ENCODE assay signal across 9 mouse cellular contexts in genomic region chr10:84701110-84701509, GRCm38 (mm10). TPM values are rescaled to one million over a fixed set of nuclear protein-coding genes. Genes with fewer than 3 reads are reported as not detected.
DNase-seq lines count a peak whose midpoint lies in the region; ATAC-seq and TF ChIP-seq lines count a peak whose summit lies in the region.
"Had no signal": no experiment of that assay in that cellular context is flagged by ENCODE, and none has a peak within 500 bp of the region (broad histone marks: within the 10 kb centered on the region; RNA-seq: fewer than 3 reads in every experiment).

No protein-coding gene starts in this region.

- no peak overlapping the region for H3K4me2 ChIP-seq in forebrain, embryonic 11.5 days (ENCODE audit: low read depth, low read length, severe bottlenecking)
- H3K4me2 ChIP-seq in midbrain, postnatal 0 days (ENCODE audit: low read depth, low read length, poor library complexity, severe bottlenecking): no peak overlapping the region

- POLR2A ChIA-PET in Patski (lab: Charles Lee): no interaction called here

- intact Hi-C loops in gastrocnemius, adult 2 months (cut with DNase I): no loop called here
- intact Hi-C loops in heart, adult 2 months (cut with DNase I): loop anchor here (5.0 kb wide), 1 partner anchor 44 kb away; no protein-coding TSS in a partner anchor

- no peak overlapping the region for H3K9ac ChIP-seq in heart, adult 2 months (ENCODE audit: low read depth, low read length)
- H3K9ac ChIP-seq in liver, adult 2 months (ENCODE audit: low read depth, low read length): no peak overlapping the region
- no peak overlapping the region for H3K9ac ChIP-seq in forebrain, embryonic 11.5 days (ENCODE audit: low read length)
- H3K9ac ChIP-seq in midbrain, postnatal 0 days (replicated peaks; ENCODE audit: low read length, poor library complexity, severe bottlenecking): no peak overlapping the region

- no peaks in the 10 kb centered on the region for H3K27me3 ChIP-seq in Patski
- H3K27me3 ChIP-seq in heart, adult 2 months (ENCODE audit: control insufficient read depth, insufficient read depth, low read length): no peaks in the 10 kb centered on the region
- no peaks in the 10 kb centered on the region for H3K27me3 ChIP-seq in liver, adult 2 months (ENCODE audit: control insufficient read depth, insufficient read depth, low read length)
- H3K27me3 ChIP-seq in forebrain, embryonic 11.5 days (ENCODE audit: control insufficient read depth, insufficient read depth, low read length): peaks cover 2% of the 10 kb centered on the region; the same call in 1 of the 2 replicates
- H3K27me3 ChIP-seq in midbrain, postnatal 0 days (ENCODE audit: insufficient read depth, low read length): no peaks in the 10 kb centered on the region

- H3K4me3 ChIP-seq in gastrocnemius, adult 2 months: no peak overlapping the region
- no peak overlapping the region for H3K4me3 ChIP-seq in heart, adult 2 months
- H3K4me3 ChIP-seq in liver, adult 2 months (ENCODE audit: insufficient read depth, low read depth, low read length): no peak overlapping the region
- no peak overlapping the region for H3K4me3 ChIP-seq in forebrain, embryonic 11.5 days (ENCODE audit: low read depth, low read length)
- H3K4me3 ChIP-seq in midbrain, postnatal 0 days (ENCODE audit: low read depth, low read length): no peak overlapping the region

- TF ChIP-seq CTCF in gastrocnemius, adult 2 months (IDR thresholded peaks at IDR 0.05): no peak
- no peak for TF ChIP-seq CTCF in Patski (IDR thresholded peaks at IDR 0.05)
- TF ChIP-seq CTCF in heart, adult 2 months (IDR thresholded peaks at IDR 0.05): no peak
- TF ChIP-seq CTCF in liver, adult 2 months (IDR thresholded peaks at IDR 0.05; ENCODE audit: low read depth, low read length): no peak
- TF ChIP-seq CTCF in midbrain, postnatal 0 days (IDR thresholded peaks at IDR 0.05): no peak

- 42% methylated on average over 8 of the region's 8 CpGs for WGBS in heart, adult 2 months
- WGBS in liver, adult 2 months: 27% methylated on average over 8 of the region's 8 CpGs
- 96% methylated on average over 8 of the region's 8 CpGs for WGBS in forebrain, embryonic 11.5 days
- 88% methylated on average over 8 of the region's 8 CpGs for WGBS in midbrain, postnatal 0 days

- peaks cover 3% of the 10 kb centered on the region; the same call in 1 of the 2 replicates for H3K36me3 ChIP-seq in heart, adult 2 months (ENCODE audit: control insufficient read depth, insufficient read depth, low read length)
- peaks cover 9% of the 10 kb centered on the region; the same call in 1 of the 2 replicates for H3K36me3 ChIP-seq in liver, adult 2 months (ENCODE audit: control insufficient read depth, insufficient read depth, low read length)
- H3K36me3 ChIP-seq in forebrain, embryonic 11.5 days (ENCODE audit: control insufficient read depth, insufficient read depth, low read length): peaks cover 3% of the 10 kb centered on the region; the same call in 1 of the 2 replicates
- H3K36me3 ChIP-seq in midbrain, postnatal 0 days (ENCODE audit: insufficient read depth, low read length): peaks cover 42% of the 10 kb centered on the region

- DNase-seq in gastrocnemius, adult 2 months: peak; percentile 70
- DNase-seq in gastrocnemius, postnatal 10 days: no peak
- peak; percentile 61 for DNase-seq in Patski (ENCODE audit: low read depth, low spot score)
- peak; percentile 56 to 70 for DNase-seq in heart, adult 2 months
- peak; percentile 75 for DNase-seq in liver, adult 2 months (ENCODE audit: extremely low read depth, low read depth, low spot score)
- no peak for DNase-seq in forebrain, embryonic 11.5 days (ENCODE audit: low spot score)
- DNase-seq in T-cell, adult 2 months (ENCODE audit: low spot score): no peak
- DNase-seq in midbrain, postnatal 0 days (ENCODE audit: low spot score): no peak

- peak; percentile 72; the same call in 1 of the 2 replicates for TF ChIP-seq EP300 in heart, adult 2 months (IDR thresholded peaks at IDR 0.05; ENCODE audit: insufficient read depth, low read depth, low read length)

- CTCF ChIA-PET in Patski (lab: Charles Lee): no interaction called here

- H3K79me2 ChIP-seq in heart, adult 2 months (replicated peaks; ENCODE audit: control insufficient read depth, insufficient read depth, low read length): no peaks in the 10 kb centered on the region
- no peaks in the 10 kb centered on the region for H3K79me2 ChIP-seq in liver, adult 2 months (ENCODE audit: control insufficient read depth, insufficient read depth, low read length)

- no peaks in the 10 kb centered on the region for H3K9me3 ChIP-seq in forebrain, embryonic 11.5 days (ENCODE audit: control insufficient read depth, low read length)
- no peaks in the 10 kb centered on the region for H3K9me3 ChIP-seq in midbrain, postnatal 0 days (ENCODE audit: low read length)

- in situ Hi-C loops in Patski (cut with MboI; ENCODE audit: low pct_unique_long_range_greater_than_20kb): no loop called here

- H3K27ac ChIP-seq in gastrocnemius, adult 2 months: peak overlapping the region; percentile 76
- peak overlapping the region; percentile 53 for H3K27ac ChIP-seq in heart, adult 2 months
- no peak overlapping the region for H3K27ac ChIP-seq in liver, adult 2 months (replicated peaks; ENCODE audit: insufficient read depth, low read depth, low read length)
- H3K27ac ChIP-seq in forebrain, embryonic 11.5 days (ENCODE audit: low read depth, low read length): no peak overlapping the region
- no peak overlapping the region for H3K27ac ChIP-seq in midbrain, postnatal 0 days (ENCODE audit: low read depth, low read length)

- H3K4me1 ChIP-seq in heart, adult 2 months (ENCODE audit: control insufficient read depth, insufficient read depth, low read length): peaks cover 2% of the 10 kb centered on the region; the same call in 1 of the 2 replicates
- H3K4me1 ChIP-seq in liver, adult 2 months (ENCODE audit: control insufficient read depth, insufficient read depth, low read length): peaks cover 4% of the 10 kb centered on the region; the same call in 1 of the 2 replicates
- 0 out of 2 replicates have a peak, but pooled peaks cover under 1% of the 10 kb centered on the region for H3K4me1 ChIP-seq in forebrain, embryonic 11.5 days (replicated peaks; ENCODE audit: control insufficient read depth, insufficient read depth, low read length)
- no peaks in the 10 kb centered on the region for H3K4me1 ChIP-seq in midbrain, postnatal 0 days (ENCODE audit: insufficient read depth, low read length)

- peak; percentile 94 for ATAC-seq in Patski
- ATAC-seq in forebrain, embryonic 11.5 days (replicated peaks; ENCODE audit: low FRiP score): no peak
- ATAC-seq in midbrain, postnatal 0 days (ENCODE audit: low FRiP score): no peak

- TF ChIP-seq POLR2A in heart, adult 2 months (IDR thresholded peaks at IDR 0.05; ENCODE audit: insufficient read depth, low read depth, low read length): no peak
- no peak for TF ChIP-seq POLR2A in liver, adult 2 months (IDR thresholded peaks at IDR 0.05; ENCODE audit: extremely low read depth, insufficient read depth, low read length)

RNA-seq across cellular contexts. Expression of gene Rfx4, which starts 54.8 kb away (rescaled TPM):
- total RNA-seq in gastrocnemius, adult 2 months (2021): not detected
- total RNA-seq in gastrocnemius, postnatal 10 days (2021): under 1 TPM; 0.09 to 0.11 TPM
- polyA plus RNA-seq in Patski (2021): 0.09 TPM
- total RNA-seq in heart, adult 2 months (2021): under 1 TPM in 1 of 2 experiments, not detected in 1; 0.09 TPM
- polyA plus RNA-seq in heart, adult 2 months (2012; rRNA removed): 0.06 TPM in 1 of 2 replicates, not detected in the other
- 0.81 and 1.8 TPM in 2 replicates for total RNA-seq in liver, adult 2 months (2014; rRNA removed)
- 5.1 and 6.1 TPM in 2 replicates for polyA plus RNA-seq in liver, adult 2 months (2012; rRNA removed)
- polyA plus RNA-seq in forebrain, embryonic 11.5 days (2014; fragmentation: Nextera tagmentation; extraction: Ambion mirVana): 33.0 and 36.0 TPM in 2 replicates
- 12.6 and 15.0 TPM in 2 replicates for total RNA-seq in midbrain, postnatal 0 days (2014; rRNA removed)
- 10.2 and 11.6 TPM in 2 replicates for polyA plus RNA-seq in midbrain, postnatal 0 days (2015; fragmentation: Nextera tagmentation; extraction: Ambion mirVana)
- total RNA-seq: gastrocnemius, adult 8-10 months had no signal

Comparison
In these comparisons a context has a peak if more than half of its experiments do, and no peak if none do; other contexts are left out.
1. DNase-seq: peak in gastrocnemius, adult 2 months (single experiment), Patski (single experiment), heart, adult 2 months (2 of 2) and liver, adult 2 months (single experiment); none in gastrocnemius, postnatal 10 days (single experiment), forebrain, embryonic 11.5 days (single experiment), T-cell, adult 2 months (single experiment) and midbrain, postnatal 0 days (single experiment).
2. H3K27ac ChIP-seq: peak in gastrocnemius, adult 2 months (single experiment) and heart, adult 2 months (single experiment); none in liver, adult 2 months (single experiment), forebrain, embryonic 11.5 days (single experiment) and midbrain, postnatal 0 days (single experiment).